Mouse (Mus musculus) C2C12 (cell line): ENCODE measurements around the gene Hs3st1.

Source experiments
- CEBPB ChIP-seq: IDR thresholded peaks from one replicate; pipeline ENCODE4 v1.6.1; 2011; ENCODE audit warnings: low read depth, mild to moderate bottlenecking, control low read depth, moderate library complexity
- CTCF ChIP-seq: IDR thresholded peaks from one replicate; pipeline ENCODE4 v1.5.1; 2011; ENCODE audit not compliant: control insufficient read depth, insufficient read depth, insufficient read length
- MAX ChIP-seq: IDR thresholded peaks from one replicate; pipeline ENCODE4 v1.6.1; 2011; ENCODE audit warnings: mild to moderate bottlenecking, control low read depth
- MYOD1 ChIP-seq: IDR thresholded peaks from one replicate; pipeline ENCODE4 v1.6.1; 2011; ENCODE audit warnings: low read depth; ENCODE audit not compliant: control insufficient read depth, insufficient read length
- MYOG ChIP-seq: IDR thresholded peaks from one replicate; pipeline ENCODE4 v1.6.1; 2011; ENCODE audit not compliant: control insufficient read depth, insufficient read length; ENCODE audit errors: extremely low read depth
- USF1 ChIP-seq: IDR thresholded peaks from one replicate; pipeline ENCODE4 v1.6.1; 2011; ENCODE audit warnings: low read depth, mild to moderate bottlenecking, control low read depth, moderate library complexity

DNA sequence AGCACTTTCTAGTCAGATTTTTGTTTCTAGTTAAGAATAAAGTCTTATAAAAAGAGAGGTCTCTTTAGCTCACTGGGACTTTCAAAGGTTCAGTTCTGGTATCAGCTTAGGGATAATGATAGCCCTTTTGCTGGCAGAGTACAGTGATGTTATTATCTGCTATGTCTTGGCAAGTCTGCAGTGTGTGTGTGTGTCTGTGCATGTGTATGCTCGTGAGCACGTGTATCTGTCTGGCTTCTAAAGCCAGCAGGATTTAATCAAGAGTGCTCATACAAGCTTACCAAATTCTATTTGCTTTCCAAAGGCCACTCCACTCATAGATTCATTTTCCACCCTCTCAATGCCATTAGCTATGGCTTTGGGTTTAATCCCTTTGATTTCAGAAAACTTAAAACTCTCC lies 160.5 kb downstream of the Hs3st1 start:
- TF ChIP-seq CTCF, result no peak
- no peak for TF ChIP-seq MYOG
- TF ChIP-seq MYOD1, result no peak
- no peak for TF ChIP-seq USF1
- no peak for TF ChIP-seq CEBPB
- no peak for TF ChIP-seq MAX
